Mouse (Mus musculus) left cerebral cortex, postnatal 25 days (tissue): ENCODE measurements at regions not wholly inside any gene's neighbourhood (a gene's known extent, or its start where the extent isn't known, plus 50 kb on each side); places are given as distances from the start of the nearest gene placed in this dataset.
"Not testable (repeated sequence)": the region's sequence is repeated elsewhere in the genome, so short reads cannot be mapped to it uniquely, and the experiment has no call there.

Source experiments
- DNase-seq, 2 experiments: peaks; one replicate each; pipeline ENCODE4 v3.0.0; 2022; ENCODE audit warnings: low spot score in 2 of 2, mixed read lengths in 1 of 2
- intact Hi-C: fragments of 180-260 bp; cut with DNase I; formaldehyde crosslinking; loops from one replicate; pipeline ENCODE4 v1.15.1; 2025

DNA sequence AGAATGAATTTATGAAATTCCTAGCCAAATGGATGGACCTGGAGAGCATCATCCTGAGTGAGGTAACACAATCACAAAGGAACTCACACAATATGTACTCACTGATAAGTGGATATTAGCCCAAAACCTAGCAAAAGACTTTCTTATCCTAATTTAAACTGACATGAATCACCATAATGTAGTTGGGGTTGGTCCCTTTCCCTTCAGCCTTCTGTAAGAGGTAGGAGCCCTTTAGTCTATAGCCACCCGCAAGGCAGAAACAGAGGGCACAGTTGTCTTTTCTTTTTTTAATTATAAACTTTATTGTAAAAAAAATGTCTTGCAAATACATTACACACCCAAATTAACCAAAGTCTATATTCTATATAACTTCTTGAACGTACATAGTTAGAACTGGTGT is 81.3 kb downstream of the Ogfrl1 start:
- intact Hi-C loops, DNase-seq: not testable (repeated sequence)

DNA sequence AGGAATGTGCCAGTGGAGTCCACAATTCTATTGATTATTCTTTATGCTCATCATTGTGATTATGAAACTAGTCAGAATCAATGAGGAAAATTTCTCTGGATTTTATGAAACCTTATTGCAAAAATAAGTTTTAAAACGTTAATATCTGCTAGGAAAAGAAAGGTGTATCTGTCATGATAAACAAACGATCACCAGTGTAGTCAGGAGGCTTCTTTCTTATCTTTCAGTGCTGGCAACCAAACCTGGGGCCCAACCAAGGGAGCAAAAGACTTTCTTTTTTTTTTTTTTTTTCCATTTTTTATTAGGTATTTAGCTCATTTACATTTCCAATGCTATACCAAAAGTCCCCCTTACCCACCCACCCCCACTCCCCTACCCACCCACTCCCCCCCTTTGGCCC is 82.7 kb downstream of the Ogfrl1 start:
- DNase-seq, intact Hi-C loops: not testable (repeated sequence)

- intact Hi-C loops: no loop called here
- no peak for DNase-seq
Measured at GRCm38 (mm10) chr1:23292718-23293117, 104.9 kb downstream of the Ogfrl1 start.

DNA sequence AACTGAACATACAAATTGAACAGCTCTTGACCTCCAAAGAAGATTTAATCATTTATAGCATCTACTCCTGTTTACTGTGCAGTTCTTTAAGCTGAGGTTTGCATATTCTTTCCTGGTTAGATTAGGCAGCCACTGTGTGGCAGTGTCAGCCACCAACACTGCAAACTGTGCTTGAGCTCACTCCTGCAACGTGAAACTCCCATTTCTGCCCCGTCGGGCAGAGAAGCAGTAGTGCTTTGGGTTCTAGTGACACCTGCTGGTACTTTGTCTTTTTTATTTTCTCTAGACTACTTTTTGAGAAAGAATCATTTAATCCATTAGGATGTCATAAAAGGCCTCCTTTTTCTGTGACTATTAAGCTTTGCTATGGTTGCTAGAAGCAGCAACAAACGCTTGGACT is 110.8 kb downstream of the Ogfrl1 start:
- intact Hi-C loops: loop anchor here (5.0 to 10.0 kb wide), 3 partner anchors 119 to 682 kb away; no protein-coding TSS in a partner anchor
- DNase-seq: peak; percentile 51 to 81

- no peak for DNase-seq
- intact Hi-C loops: loop anchor here (10.0 kb wide), 1 partner anchor 678 kb away; no protein-coding TSS in a partner anchor
Measured at GRCm38 (mm10) chr1:23282870-23283219, 114.7 kb downstream of the Ogfrl1 start.

GRCm38 (mm10) chr1:23282215-23282869 is 115.2 kb downstream of the Ogfrl1 start:
- DNase-seq: no peak
- intact Hi-C loops: loop anchor here (10.0 kb wide), 1 partner anchor 678 kb away; no protein-coding TSS in a partner anchor

DNA sequence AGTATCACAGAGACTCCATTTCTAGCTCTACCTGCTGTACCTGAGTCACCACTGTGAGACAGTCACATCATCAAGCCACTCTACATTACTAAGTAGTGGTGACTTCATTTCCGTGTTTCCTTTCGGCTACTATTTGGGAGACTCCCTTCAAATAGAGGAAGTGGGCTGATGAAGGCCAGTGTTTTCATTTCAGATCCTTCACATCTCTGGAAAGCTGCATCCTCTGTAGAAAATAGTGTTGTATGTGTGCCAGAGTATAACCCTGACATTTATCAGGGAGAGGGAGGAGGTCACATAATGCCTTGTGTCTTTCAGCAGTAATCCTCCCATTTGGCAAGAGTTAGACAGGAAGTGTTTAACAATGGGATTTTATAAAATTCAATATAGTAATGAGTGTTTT is 117.7 kb downstream of the Ogfrl1 start:
- DNase-seq: no peak
- intact Hi-C loops: loop anchor here (10.0 kb wide), 1 partner anchor 675 kb away; no protein-coding TSS in a partner anchor

- intact Hi-C loops: no loop called here
- DNase-seq: no peak
Measured at GRCm38 (mm10) chr1:23272077-23272476, 125.5 kb downstream of the Ogfrl1 start.

DNA sequence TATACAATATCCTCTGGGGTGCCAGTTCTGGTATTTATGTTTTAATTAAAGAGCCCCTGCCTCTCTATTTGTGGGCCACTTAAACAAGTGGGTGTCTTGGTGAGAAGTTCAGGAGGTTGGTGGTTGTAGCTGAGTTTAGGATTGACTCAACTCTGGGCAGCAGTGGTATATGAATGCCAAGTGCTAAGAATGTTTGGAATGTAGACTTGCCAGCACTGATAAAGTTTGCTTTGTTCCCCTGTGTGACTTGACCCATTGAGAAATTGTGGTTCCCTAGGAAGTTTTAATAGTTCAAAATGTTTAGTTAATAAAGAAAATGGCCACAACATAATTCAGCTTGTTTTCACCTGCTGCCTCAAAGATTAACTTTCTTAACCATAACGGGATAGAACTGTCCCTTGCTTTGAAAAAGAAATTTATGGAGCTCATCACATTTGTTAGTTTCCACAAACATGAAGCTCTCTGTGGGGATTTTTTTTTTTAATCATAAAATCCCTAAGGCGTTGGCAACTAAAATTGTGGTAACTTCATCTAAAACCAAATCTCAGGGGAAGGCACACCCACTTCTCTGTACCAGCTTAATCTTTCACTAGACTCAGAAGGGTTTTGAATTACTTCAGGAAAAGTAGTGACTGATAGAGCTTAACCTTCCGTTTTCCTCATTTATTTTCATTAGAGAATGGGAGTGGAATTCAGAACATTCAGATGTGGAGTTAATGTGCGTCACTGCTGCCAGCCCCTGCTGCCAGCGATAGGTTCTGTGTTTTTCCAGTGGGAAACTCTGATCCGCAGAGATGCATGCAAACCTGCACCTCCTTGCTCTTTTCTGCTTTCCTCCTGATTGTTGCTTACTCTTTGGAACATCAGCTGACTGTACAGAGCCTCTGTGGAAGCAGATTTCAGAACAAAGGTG is 126.4 kb downstream of the Ogfrl1 start:
- intact Hi-C loops: no loop called here
- no peak for DNase-seq

DNA sequence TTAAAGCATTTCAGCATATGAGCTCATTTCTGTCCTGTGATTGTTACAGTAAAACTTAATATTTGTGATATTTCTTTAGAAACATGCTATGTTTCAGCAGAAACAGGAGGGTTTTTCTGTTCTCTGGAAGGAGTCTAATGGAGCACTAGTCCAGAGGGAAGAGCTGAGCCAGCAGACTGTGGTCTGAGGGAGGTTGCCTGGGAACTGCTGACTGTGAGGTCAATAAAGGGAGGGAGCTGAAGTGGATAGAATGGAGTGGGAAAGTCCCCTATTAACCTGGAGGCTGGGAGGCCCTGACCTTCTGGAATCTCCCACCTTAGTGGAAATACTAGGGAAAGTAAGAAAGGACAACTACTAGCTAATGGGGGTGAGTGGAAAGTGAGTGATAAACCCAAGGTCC is 129.5 kb downstream of the Ogfrl1 start:
- intact Hi-C loops: no loop called here
- no peak for DNase-seq

GRCm38 (mm10) chr1:23265556-23266232 is 131.9 kb downstream of the Ogfrl1 start:
- no peak for DNase-seq
- intact Hi-C loops: no loop called here

DNA sequence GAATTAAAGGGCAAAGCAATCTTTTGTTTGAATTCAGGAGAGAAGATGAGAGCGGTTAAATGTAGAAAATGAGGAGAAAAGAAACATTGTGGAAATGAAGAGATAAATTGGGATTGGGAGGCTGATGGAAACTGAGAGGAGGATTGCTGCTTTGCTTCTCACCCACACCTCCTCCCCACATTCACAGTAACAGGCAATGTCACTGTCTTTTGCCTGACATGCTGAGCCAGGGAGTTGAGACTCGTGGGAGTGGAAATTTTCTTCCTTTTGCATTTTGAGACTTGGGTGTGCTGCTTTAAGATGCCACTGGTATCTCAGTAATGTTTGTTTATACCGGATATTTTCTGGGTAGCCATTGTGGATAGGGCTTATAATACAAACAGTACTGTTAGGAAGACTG is 133.3 kb downstream of the Ogfrl1 start:
- DNase-seq: peak; percentile 21 to 72
- intact Hi-C loops: no loop called here

GRCm38 (mm10) chr1:23263798-23264197 is 133.8 kb downstream of the Ogfrl1 start:
- peak in 1 of 2 experiments; percentile 14 for DNase-seq
- intact Hi-C loops: no loop called here

DNA sequence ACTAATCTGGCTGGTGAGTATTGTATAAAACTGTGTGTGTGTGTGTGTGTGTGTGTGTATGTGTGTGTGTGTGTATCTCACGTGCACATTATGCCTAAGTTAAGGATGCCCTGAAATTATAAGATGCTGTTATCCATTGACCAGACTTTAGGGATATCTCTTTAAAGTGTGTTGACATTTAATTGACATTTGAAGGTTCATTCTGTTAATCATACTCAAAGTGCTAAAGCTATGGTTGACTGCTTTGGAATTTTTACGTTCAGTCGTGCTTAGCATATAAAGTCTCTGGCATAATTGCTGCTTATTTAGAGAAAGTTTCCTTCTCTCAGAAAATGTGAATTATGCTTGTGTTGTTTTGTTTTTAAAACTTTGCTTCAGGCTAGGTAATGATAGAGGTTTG is 135.9 kb downstream of the Ogfrl1 start:
- no peak for DNase-seq
- intact Hi-C loops: no loop called here

DNA sequence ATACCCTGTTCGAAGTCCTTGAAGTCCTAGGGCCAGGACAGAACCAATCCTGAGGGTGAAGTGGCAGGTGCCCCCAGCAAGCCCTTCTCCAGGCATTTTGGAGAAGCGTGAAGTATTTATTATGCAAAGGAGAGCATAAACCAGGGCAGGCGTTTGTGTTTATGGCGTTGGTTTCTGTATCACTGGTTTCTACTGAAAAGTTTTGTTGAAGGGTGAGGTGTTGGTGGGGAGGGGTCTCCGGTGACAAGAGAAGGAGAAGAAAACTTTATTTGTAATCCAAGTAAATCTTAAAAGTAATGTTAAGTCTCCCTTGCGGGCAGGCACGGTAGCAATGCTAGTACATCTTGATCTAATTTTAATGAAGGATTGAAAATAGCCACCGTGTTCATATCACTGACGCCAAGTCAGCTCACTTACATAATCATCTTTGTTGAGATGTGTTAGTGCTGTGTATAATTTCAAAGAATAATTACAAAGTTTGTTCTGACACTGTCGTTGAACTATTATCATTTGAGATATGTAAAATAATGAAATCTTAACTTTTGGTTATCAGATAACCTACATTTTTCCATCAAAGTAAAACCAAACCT is 140.2 kb downstream of the Ogfrl1 start:
- peak; percentile 11 to 20 for DNase-seq
- intact Hi-C loops: loop anchor here (2.0 kb wide), 1 partner anchor 125 kb away; no protein-coding TSS in a partner anchor

- DNase-seq: peak; percentile 70
- intact Hi-C loops: loop anchor here (2.0 kb wide), 1 partner anchor 126 kb away; no protein-coding TSS in a partner anchor
Measured at GRCm38 (mm10) chr1:23256630-23257001, 141.0 kb downstream of the Ogfrl1 start.

GRCm38 (mm10) chr1:23255925-23256629 is 141.5 kb downstream of the Ogfrl1 start:
- intact Hi-C loops: loop anchor here (2.0 kb wide), 1 partner anchor 127 kb away; no protein-coding TSS in a partner anchor

GRCm38 (mm10) chr1:23254235-23254634 is 143.3 kb downstream of the Ogfrl1 start:
- DNase-seq: no peak
- intact Hi-C loops: no loop called here

More at GRCm38 (mm10) chr1:23255925-23256629, 141.5 kb downstream of the Ogfrl1 start:
- peak; percentile 97 to 98 for DNase-seq

DNA sequence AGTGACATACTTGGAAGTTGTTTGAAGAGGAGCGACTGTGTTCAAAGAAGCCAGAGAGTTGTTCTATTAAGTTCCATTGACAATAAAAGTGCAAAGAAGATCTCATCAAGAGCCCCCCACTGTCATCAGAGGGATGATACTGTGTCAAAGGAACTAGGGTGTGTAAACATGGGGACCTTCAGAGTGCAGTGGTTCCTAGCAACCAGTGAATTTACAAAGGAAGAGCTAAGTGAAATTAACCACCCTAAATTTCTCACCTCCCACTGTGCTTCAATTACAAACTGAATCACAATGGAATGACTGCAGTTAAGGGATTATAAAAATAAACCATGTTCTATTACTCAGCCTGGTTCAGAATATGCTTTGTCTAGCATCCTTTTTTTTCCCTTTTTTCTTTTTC is 129.5 kb upstream of the 4933415F23Rik start:
- peak; percentile 9 to 71 for DNase-seq
- intact Hi-C loops: loop anchor here (5.0 kb wide), 1 partner anchor 74 kb away; no protein-coding TSS in a partner anchor
